Mouse (Mus musculus): ENCODE results near the gene Abl2. TPM values are rescaled to one million over a fixed set of nuclear protein-coding genes. Genes with fewer than 3 reads are reported as not detected.

Abl2 gene
- polyA plus RNA-seq, 1 experiment from 2014 or later = 5.2 TPM

GRCm38 (mm10) chr1:156597089-156597488, 38.5 kb downstream of the Abl2 start:
- no peak for ATAC-seq (replicated peaks; ENCODE audit: insufficient number of reproducible peaks, low FRiP score, low TSS enrichment)
- WGBS (ENCODE audit: insufficient replicate concordance) = 91% methylated on average over 4 of the region's 4 CpGs

GRCm38 (mm10) chr1:156602545-156602944, 44.0 kb downstream of the Abl2 start:
- no peak overlapping the region for H3K4me2 ChIP-seq
- no peaks in the 10 kb centered on the region for H3K27me3 ChIP-seq (ENCODE audit: control insufficient read depth, insufficient read depth, low read length)
- no peak overlapping the region for H3K27ac ChIP-seq (ENCODE audit: low read depth, low read length)
- WGBS (ENCODE audit: insufficient replicate concordance) = 79% methylated on average over 3 of the region's 3 CpGs
- H3K4me3 ChIP-seq (ENCODE audit: low read depth, low read length) = no peak overlapping the region
- H3K36me3 ChIP-seq (ENCODE audit: control insufficient read depth, insufficient read depth, low read length) = no peaks in the 10 kb centered on the region
- ATAC-seq (replicated peaks; ENCODE audit: insufficient number of reproducible peaks, low FRiP score, low TSS enrichment) = no peak
- no peaks in the 10 kb centered on the region for H3K9me3 ChIP-seq (replicated peaks; ENCODE audit: control insufficient read depth, low read length)
- H3K9ac ChIP-seq (ENCODE audit: low read depth, low read length) = no peak overlapping the region
- H3K4me1 ChIP-seq (ENCODE audit: control insufficient read depth, insufficient read depth, low read length) = peaks cover 11% of the 10 kb centered on the region

More at GRCm38 (mm10) chr1:156597089-156597488, 38.5 kb downstream of the Abl2 start:
- Histone ChIP-seq H3K27ac (ENCODE audit: low read depth, low read length) (no peak overlapping the region), H3K4me2 (no peak overlapping the region), H3K27me3 (ENCODE audit: control insufficient read depth, insufficient read depth, low read length) (no peaks in the 10 kb centered on the region), H3K36me3 (ENCODE audit: control insufficient read depth, insufficient read depth, low read length) (no peaks in the 10 kb centered on the region), H3K4me3 (ENCODE audit: low read depth, low read length) (no peak overlapping the region), H3K9ac (ENCODE audit: low read depth, low read length) (no peak overlapping the region), H3K9me3 (replicated peaks; ENCODE audit: control insufficient read depth, low read length) (no peaks in the 10 kb centered on the region), H3K4me1 (ENCODE audit: control insufficient read depth, insufficient read depth, low read length) (no peaks in the 10 kb centered on the region)

- Histone ChIP-seq H3K4me2 (no peak overlapping the region), H3K9me3 (replicated peaks; ENCODE audit: control insufficient read depth, low read length) (no peaks in the 10 kb centered on the region), H3K4me1 (ENCODE audit: control insufficient read depth, insufficient read depth, low read length) (peaks cover 13% of the 10 kb centered on the region), H3K36me3 (ENCODE audit: control insufficient read depth, insufficient read depth, low read length) (no peaks in the 10 kb centered on the region), H3K9ac (ENCODE audit: low read depth, low read length) (no peak overlapping the region), H3K27me3 (ENCODE audit: control insufficient read depth, insufficient read depth, low read length) (no peaks in the 10 kb centered on the region), H3K4me3 (ENCODE audit: low read depth, low read length) (no peak overlapping the region), H3K27ac (ENCODE audit: low read depth, low read length) (peak overlapping the region; percentile 22; the same call in 1 of the 2 replicates)
- 66% methylated on average over 12 of the region's 12 CpGs for WGBS (ENCODE audit: insufficient replicate concordance)
- 0 out of 2 replicates have a peak, but pooled peaks have one; percentile 18 for ATAC-seq (replicated peaks; ENCODE audit: insufficient number of reproducible peaks, low FRiP score, low TSS enrichment)
These were observed 46.7 kb downstream of the Abl2 start for GRCm38 (mm10) chr1:156605094-156605866.

DNA sequence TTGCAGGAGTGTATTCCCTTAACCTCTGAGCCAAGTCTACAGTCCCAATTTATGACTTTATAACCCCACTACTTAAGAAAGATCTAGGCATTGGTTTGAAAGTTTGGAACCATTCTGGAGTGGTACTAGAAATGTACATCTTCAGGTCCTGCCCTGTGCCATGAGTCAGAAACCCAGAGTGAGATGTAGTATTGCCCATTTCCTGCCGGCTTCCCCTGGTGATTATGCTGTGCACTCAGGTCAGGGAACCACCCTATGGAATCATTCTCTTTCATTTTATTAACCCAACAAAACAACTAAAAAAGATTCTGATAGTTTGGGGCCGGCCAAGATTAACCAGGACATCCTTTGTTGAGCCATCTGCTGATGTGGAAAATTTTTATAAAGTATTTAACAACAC, 47.4 kb downstream of the Abl2 start:
- Histone ChIP-seq H3K4me2 (no peak overlapping the region), H3K36me3 (ENCODE audit: control insufficient read depth, insufficient read depth, low read length) (no peaks in the 10 kb centered on the region), H3K4me3 (ENCODE audit: low read depth, low read length) (no peak overlapping the region), H3K9ac (ENCODE audit: low read depth, low read length) (no peak overlapping the region), H3K9me3 (replicated peaks; ENCODE audit: control insufficient read depth, low read length) (no peaks in the 10 kb centered on the region), H3K27me3 (ENCODE audit: control insufficient read depth, insufficient read depth, low read length) (no peaks in the 10 kb centered on the region), H3K27ac (ENCODE audit: low read depth, low read length) (no peak overlapping the region), H3K4me1 (ENCODE audit: control insufficient read depth, insufficient read depth, low read length) (peaks cover 13% of the 10 kb centered on the region)
- no peak for ATAC-seq (replicated peaks; ENCODE audit: insufficient number of reproducible peaks, low FRiP score, low TSS enrichment)
- WGBS (ENCODE audit: insufficient replicate concordance) = 84% methylated on average over 2 of the region's 2 CpGs

DNA sequence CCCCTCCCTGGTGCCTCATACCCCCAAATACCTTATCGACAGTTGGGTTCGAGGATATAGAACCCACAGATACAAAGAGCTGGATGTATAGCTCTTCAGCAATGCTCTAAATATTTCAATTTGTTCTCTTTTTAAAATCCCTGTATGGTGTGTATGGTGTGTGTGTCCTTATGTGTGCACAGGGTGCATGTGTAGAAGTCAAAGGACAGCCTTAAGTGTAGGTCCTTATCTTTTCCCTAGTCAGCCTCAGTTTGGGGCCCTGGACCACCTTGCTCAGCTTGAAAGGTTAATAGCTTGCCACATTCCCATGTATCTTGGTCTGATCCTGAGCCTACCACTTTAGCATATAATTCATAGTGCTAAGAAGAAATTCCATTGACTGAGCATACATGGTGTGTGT, 49.9 kb downstream of the Abl2 start:
- Histone ChIP-seq H3K36me3 (ENCODE audit: control insufficient read depth, insufficient read depth, low read length) (no peaks in the 10 kb centered on the region), H3K9me3 (replicated peaks; ENCODE audit: control insufficient read depth, low read length) (no peaks in the 10 kb centered on the region), H3K4me3 (ENCODE audit: low read depth, low read length) (no peak overlapping the region), H3K27me3 (ENCODE audit: control insufficient read depth, insufficient read depth, low read length) (no peaks in the 10 kb centered on the region), H3K4me1 (ENCODE audit: control insufficient read depth, insufficient read depth, low read length) (peaks cover 14% of the 10 kb centered on the region), H3K27ac (ENCODE audit: low read depth, low read length) (no peak overlapping the region), H3K9ac (ENCODE audit: low read depth, low read length) (no peak overlapping the region), H3K4me2 (no peak overlapping the region)
- no peak for ATAC-seq (replicated peaks; ENCODE audit: insufficient number of reproducible peaks, low FRiP score, low TSS enrichment)
- 93% methylated on average over 2 of the region's 2 CpGs for WGBS (ENCODE audit: insufficient replicate concordance)

- 74% methylated on average over 1 of the region's 1 CpGs for WGBS (ENCODE audit: insufficient replicate concordance)
- H3K9ac ChIP-seq (ENCODE audit: low read depth, low read length) = no peak overlapping the region
- H3K27me3 ChIP-seq (ENCODE audit: control insufficient read depth, insufficient read depth, low read length) = no peaks in the 10 kb centered on the region
- no peak for ATAC-seq (replicated peaks; ENCODE audit: insufficient number of reproducible peaks, low FRiP score, low TSS enrichment)
- H3K9me3 ChIP-seq (replicated peaks; ENCODE audit: control insufficient read depth, low read length) = no peaks in the 10 kb centered on the region
- no peak overlapping the region for H3K4me3 ChIP-seq (ENCODE audit: low read depth, low read length)
- H3K4me1 ChIP-seq (ENCODE audit: control insufficient read depth, insufficient read depth, low read length) = peaks cover 20% of the 10 kb centered on the region
- no peaks in the 10 kb centered on the region for H3K36me3 ChIP-seq (ENCODE audit: control insufficient read depth, insufficient read depth, low read length)
- H3K4me2 ChIP-seq = no peak overlapping the region
- no peak overlapping the region for H3K27ac ChIP-seq (ENCODE audit: low read depth, low read length)
These were observed 51.7 kb downstream of the Abl2 start for GRCm38 (mm10) chr1:156610257-156610656.

- Histone ChIP-seq H3K27ac (ENCODE audit: low read depth, low read length) (peak overlapping the region; percentile 76), H3K4me2 (peak overlapping the region; percentile 9; the same call in 1 of the 2 replicates), H3K36me3 (ENCODE audit: control insufficient read depth, insufficient read depth, low read length) (no peaks in the 10 kb centered on the region), H3K4me3 (ENCODE audit: low read depth, low read length) (no peak overlapping the region), H3K9ac (ENCODE audit: low read depth, low read length) (peak overlapping the region; percentile 29; the same call in 1 of the 2 replicates), H3K27me3 (ENCODE audit: control insufficient read depth, insufficient read depth, low read length) (no peaks in the 10 kb centered on the region), H3K4me1 (ENCODE audit: control insufficient read depth, insufficient read depth, low read length) (peaks cover 25% of the 10 kb centered on the region), H3K9me3 (replicated peaks; ENCODE audit: control insufficient read depth, low read length) (no peaks in the 10 kb centered on the region)
- 28% methylated on average over 9 of the region's 9 CpGs for WGBS (ENCODE audit: insufficient replicate concordance)
- no peak for ATAC-seq (replicated peaks; ENCODE audit: insufficient number of reproducible peaks, low FRiP score, low TSS enrichment)
These were observed 55.4 kb downstream of the Abl2 start for GRCm38 (mm10) chr1:156613855-156614530.

- 93% methylated on average over 1 of the region's 1 CpGs for WGBS (ENCODE audit: insufficient replicate concordance)
These were observed 56.1 kb downstream of the Abl2 start for GRCm38 (mm10) chr1:156614710-156615109.

More at GRCm38 (mm10) chr1:156614710-156615109, 56.1 kb downstream of the Abl2 start:
- Histone ChIP-seq H3K4me2 (no peak overlapping the region), H3K9me3 (replicated peaks; ENCODE audit: control insufficient read depth, low read length) (no peaks in the 10 kb centered on the region), H3K4me1 (ENCODE audit: control insufficient read depth, insufficient read depth, low read length) (peaks cover 27% of the 10 kb centered on the region), H3K27ac (ENCODE audit: low read depth, low read length) (peak overlapping the region; percentile 62; the same call in 1 of the 2 replicates), H3K36me3 (ENCODE audit: control insufficient read depth, insufficient read depth, low read length) (no peaks in the 10 kb centered on the region), H3K27me3 (ENCODE audit: control insufficient read depth, insufficient read depth, low read length) (no peaks in the 10 kb centered on the region), H3K4me3 (ENCODE audit: low read depth, low read length) (no peak overlapping the region), H3K9ac (ENCODE audit: low read depth, low read length) (no peak overlapping the region)
- ATAC-seq (replicated peaks; ENCODE audit: insufficient number of reproducible peaks, low FRiP score, low TSS enrichment) = no peak

Measured in heart, embryonic 11.5 days (tissue).